Mouse (Mus musculus) small intestine, adult 2 months (tissue): Measurements from ENCODE around the gene Cdc42ep3.

Experiments used
- CTCF ChIP-seq: fragments of 200-500 bp; IDR thresholded peaks from 2 replicates; pipeline ENCODE4 v1.5.1; 2012; ENCODE audit warnings: low read depth, mild to moderate bottlenecking, control low read depth, inconsistent platforms, low read length, moderate library complexity, mixed read lengths; ENCODE audit not compliant: insufficient replicate concordance, insufficient read length; ENCODE audit errors: extremely low read depth
- POLR2A ChIP-seq: fragments of 200-500 bp; IDR thresholded peaks from 2 replicates; pipeline ENCODE4 v1.6.1; 2012; ENCODE audit warnings: low read depth, mild to moderate bottlenecking, control low read depth, inconsistent platforms, low read length, moderate library complexity

- no peak for TF ChIP-seq CTCF
- no peak for TF ChIP-seq POLR2A
Measured at GRCm38 (mm10) chr17:79291672-79292071, 63.2 kb downstream of the Cdc42ep3 start.
